Mouse (Mus musculus) activated CD4-positive, CD25-positive, alpha-beta regulatory T cell, adult 9 weeks (primary cell): Measurements from ENCODE around the gene Gm17604. TPM values are rescaled to one million over a fixed set of nuclear protein-coding genes. Genes with fewer than 3 reads are reported as not detected.

ENCODE experiments used
- polyA plus RNA-seq: library from polyadenylated mRNA; unstranded; fragments of 100-300 nt; shearing (Covaris generic); gene quantifications from one replicate; pipeline ENCODE4 v1.2.1, GENCODE M21; 2017

Gene Gm17604
- not detected for polyA plus RNA-seq

DNA sequence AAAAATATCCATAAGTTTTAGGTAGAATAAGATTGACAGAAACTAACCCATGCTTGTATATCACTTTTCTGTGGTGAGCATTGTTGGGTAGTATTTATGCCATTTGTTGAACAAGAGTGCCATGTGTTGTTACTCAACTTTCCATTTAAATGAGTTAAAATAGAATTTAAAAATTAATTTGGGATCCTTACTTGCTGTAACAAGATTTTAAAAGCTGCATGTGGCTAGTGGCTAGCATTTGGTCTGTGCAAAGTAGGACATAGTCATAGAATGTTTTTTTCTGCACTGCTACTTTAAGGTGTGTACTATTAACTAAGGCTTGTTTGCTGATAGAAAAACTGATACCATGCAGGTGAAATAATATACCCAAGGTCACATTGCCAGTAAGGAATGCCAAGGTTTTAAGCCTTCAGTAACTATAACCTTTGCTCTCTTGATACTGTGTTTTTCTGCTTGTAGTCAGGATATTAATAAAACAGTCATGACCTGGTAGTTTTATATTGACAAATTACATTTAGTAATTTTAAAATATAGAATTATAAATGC lies at the start of gene Gm17604:
Gene Gm17604, minus strand, starts transcription at position 51 of the 546 bp plus-strand sequence.

DNA sequence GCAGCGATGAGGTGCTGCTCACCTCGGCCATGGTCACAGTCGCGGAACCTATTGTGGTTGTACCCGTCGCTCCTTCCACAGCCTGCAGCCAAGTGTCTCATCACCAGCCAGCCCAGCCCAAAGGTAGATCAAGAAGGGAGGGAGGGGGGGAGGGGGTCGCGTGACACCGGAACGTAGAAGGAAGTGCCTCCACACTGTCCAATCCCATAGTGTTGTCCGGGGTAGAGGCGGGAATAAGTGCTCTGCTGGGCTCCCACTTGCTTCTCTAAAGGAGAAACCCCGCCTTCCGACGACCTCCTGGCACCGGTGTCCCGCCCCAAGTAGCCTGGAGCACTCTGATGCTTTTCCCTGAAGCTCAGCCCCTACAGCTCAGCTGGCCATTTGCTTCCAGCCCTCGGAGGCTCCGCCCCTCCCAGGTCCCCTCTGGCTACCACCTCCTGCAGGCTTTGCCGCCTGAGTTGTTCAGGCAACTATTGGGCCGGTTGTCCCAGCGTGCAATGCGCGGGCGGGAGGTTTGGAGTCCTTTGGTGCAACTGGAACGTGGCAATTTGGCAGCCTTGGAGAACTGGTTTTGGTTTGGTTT lies 24.3 kb downstream of the Gm17604 start, which contains the start of the genes Mospd2 and Fancb:
Gene Mospd2, minus strand, starts transcription at position 183 of the 583 bp plus-strand sequence.
Gene Fancb, plus strand, starts transcription at position 400 of the 583 bp plus-strand sequence.

Other genes with a start within 250 kb of the Gm17604 start
- 10.0 TPM for gene Mospd2, start 24.5 kb downstream of the Gm17604 start, polyA plus RNA-seq
- 3.2 TPM for gene Fancb, start 24.2 kb downstream of the Gm17604 start, polyA plus RNA-seq